In genomic region chr4:109863021-109863420, GRCm38 (mm10) we compare ENCODE assay signal across 24 mouse cellular contexts.
A peak's percentile ranks its signal among the peaks of the same experiment; 100 is the strongest.
DNase-seq lines count a peak whose midpoint lies in the region; ATAC-seq lines count a peak whose summit lies in the region.
"Had no signal": no experiment of that assay in that cellular context is flagged by ENCODE, and none has a peak within 500 bp of the region (broad histone marks: within the 10 kb centered on the region; RNA-seq: fewer than 3 reads in every experiment).

No protein-coding gene starts in this region.

- no peak overlapping the region for H3K9ac ChIP-seq in forebrain, embryonic 13.5 days
- H3K9ac ChIP-seq in midbrain, embryonic 16.5 days (ENCODE audit: low read depth, low read length): no peak overlapping the region
- H3K9ac ChIP-seq: embryonic facial prominence, embryonic 13.5 days; heart, embryonic 13.5 days; hindbrain, embryonic 15.5 days had no signal

- no peaks in the 10 kb centered on the region for H3K9me3 ChIP-seq in forebrain, embryonic 13.5 days (replicated peaks)
- H3K9me3 ChIP-seq in midbrain, embryonic 16.5 days (replicated peaks; ENCODE audit: control insufficient read depth, low read length, poor library complexity, severe bottlenecking): no peaks in the 10 kb centered on the region
- H3K9me3 ChIP-seq: embryonic facial prominence, embryonic 13.5 days; G1E; heart, embryonic 13.5 days; hindbrain, embryonic 15.5 days had no signal

- peak; percentile 50 for ATAC-seq in forebrain, embryonic 13.5 days
- ATAC-seq in midbrain, embryonic 16.5 days: no peak
- ATAC-seq: activated CD4-positive, CD25-positive, alpha-beta regulatory T cell, adult 4 months; CD4-positive, CD25-positive, alpha-beta regulatory T cell, adult 4 months; intestine, embryonic 16.5 days; Patski had no signal

- no peak overlapping the region for H3K4me3 ChIP-seq in forebrain, embryonic 13.5 days
- no peak overlapping the region for H3K4me3 ChIP-seq in midbrain, embryonic 16.5 days (ENCODE audit: low read depth, low read length)
- H3K4me3 ChIP-seq: embryonic facial prominence, embryonic 13.5 days; heart, embryonic 13.5 days; hindbrain, embryonic 15.5 days had no signal

- H3K4me2 ChIP-seq in forebrain, embryonic 13.5 days: no peak overlapping the region
- H3K4me2 ChIP-seq in midbrain, embryonic 16.5 days (ENCODE audit: low read length): no peak overlapping the region
- H3K4me2 ChIP-seq: embryonic facial prominence, embryonic 13.5 days; heart, embryonic 13.5 days; hindbrain, embryonic 15.5 days had no signal

- 4% methylated on average over 3 of the region's 3 CpGs for WGBS in forebrain, embryonic 13.5 days
- 15% methylated on average over 3 of the region's 3 CpGs for WGBS in midbrain, embryonic 16.5 days

- peaks cover 31% of the 10 kb centered on the region for H3K4me1 ChIP-seq in forebrain, embryonic 13.5 days
- peaks cover 8% of the 10 kb centered on the region for H3K4me1 ChIP-seq in midbrain, embryonic 16.5 days (ENCODE audit: control insufficient read depth, insufficient read depth, low read length)
- H3K4me1 ChIP-seq: hindbrain, embryonic 15.5 days had no signal

- no peaks in the 10 kb centered on the region; the same call in 1 of the 2 replicates for H3K27me3 ChIP-seq in forebrain, embryonic 13.5 days
- no peaks in the 10 kb centered on the region for H3K27me3 ChIP-seq in midbrain, embryonic 16.5 days (ENCODE audit: control insufficient read depth, insufficient read depth, low read depth, low read length)
- H3K27me3 ChIP-seq: embryonic facial prominence, embryonic 13.5 days; heart, embryonic 13.5 days; hindbrain, embryonic 15.5 days; Patski had no signal

- DNase-seq in embryo, embryonic 10.5 days (ENCODE audit: low spot score): peak; percentile 8
- DNase-seq in embryo, embryonic 11 days: no peak
- peak; percentile 20 for DNase-seq in brain, adult 2 months (ENCODE audit: low read depth, low spot score)
- peak; percentile 12 for DNase-seq in forelimb bud, embryonic 11.5 days (ENCODE audit: low read depth, low spot score)
- no peak for DNase-seq in natural killer cell, adult 2 months (ENCODE audit: low spot score in 2 of 2)
- DNase-seq in kidney, postnatal 14 days: no peak
- DNase-seq: adrenal gland, postnatal 14 days; B cell, adult 2 months; cerebellum, adult 11 months; cerebellum, adult 8-10 months; cerebellum, postnatal 14 days; gastrocnemius, postnatal 36 days; heart, adult 11 months; heart, postnatal 36 days had no signal

- no peak overlapping the region for H3K27ac ChIP-seq in forebrain, embryonic 13.5 days
- no peak overlapping the region for H3K27ac ChIP-seq in midbrain, embryonic 16.5 days (ENCODE audit: low read length)
- H3K27ac ChIP-seq: embryonic facial prominence, embryonic 13.5 days; heart, embryonic 13.5 days; hindbrain, embryonic 15.5 days had no signal

- no peaks in the 10 kb centered on the region for H3K36me3 ChIP-seq in forebrain, embryonic 13.5 days (ENCODE audit: poor library complexity, severe bottlenecking)
- H3K36me3 ChIP-seq in midbrain, embryonic 16.5 days (ENCODE audit: control insufficient read depth, insufficient read depth, low read length): no peaks in the 10 kb centered on the region
- H3K36me3 ChIP-seq: embryonic facial prominence, embryonic 13.5 days; heart, embryonic 13.5 days; hindbrain, embryonic 15.5 days had no signal

Comparison
In these comparisons a context has a peak if more than half of its experiments do, and no peak if none do; other contexts are left out.
1. DNase-seq: peak in embryo, embryonic 10.5 days (single experiment), brain, adult 2 months (single experiment) and forelimb bud, embryonic 11.5 days (single experiment); none in embryo, embryonic 11 days (single experiment), natural killer cell, adult 2 months (0 of 2) and kidney, postnatal 14 days (single experiment).